Mouse (Mus musculus) adrenal gland, postnatal 4 days (tissue): ENCODE measurements around the gene Vps26b. TPM values are rescaled to one million over a fixed set of nuclear protein-coding genes. Genes with fewer than 3 reads are reported as not detected.

ENCODE experiments used
- DNase-seq, 2 experiments: peaks; one replicate each; pipeline ENCODE4 v3.0.0; 2021 to 2022; ENCODE audit warnings: low spot score in 2 of 2, mixed read lengths in 2 of 2
- total RNA-seq, 2 experiments: library from RNA; stranded (reverse); gene quantifications; 2 replicates each; pipeline ENCODE4 v1.2.3; 2021

The Vps26b gene
- total RNA-seq, 2 experiments from 2014 or later: 44.3 to 45.0 TPM

- DNase-seq: no peak
Measured at GRCm38 (mm10) chr9:26997062-26997461, 32.8 kb downstream of the Vps26b start.

- DNase-seq: no peak
Measured at GRCm38 (mm10) chr9:26993900-26994299, 36.0 kb downstream of the Vps26b start.

- DNase-seq: no peak
Measured at GRCm38 (mm10) chr9:26993118-26993517, 36.7 kb downstream of the Vps26b start.

- no peak for DNase-seq
Measured at GRCm38 (mm10) chr9:26990181-26990580, 39.7 kb downstream of the Vps26b start.

- DNase-seq: no peak
Measured at GRCm38 (mm10) chr9:26985668-26986277, 44.1 kb downstream of the Vps26b start.

GRCm38 (mm10) chr9:26985090-26985613 lies 44.7 kb downstream of the Vps26b start:
- DNase-seq: no peak

GRCm38 (mm10) chr9:26978776-26979175 lies 51.1 kb downstream of the Vps26b start:
- no peak for DNase-seq

- DNase-seq: no peak
Measured at GRCm38 (mm10) chr9:26977754-26978153, 52.1 kb downstream of the Vps26b start.

Other genes with a start within 250 kb of the Vps26b start
- gene Glb1l2, start 223.6 kb downstream of the Vps26b start, total RNA-seq: 1 to 10 TPM; 5.0 to 8.8 TPM
- gene Glb1l3, start 169.2 kb downstream of the Vps26b start, total RNA-seq: under 1 TPM; 0.68 to 0.70 TPM
- not detected for gene Gm1110, start 107.0 kb downstream of the Vps26b start, total RNA-seq
- 10 to 100 TPM; 72.0 to 73.2 TPM for gene Acad8, start 30.5 kb downstream of the Vps26b start, total RNA-seq
- gene Thyn1, start 30.4 kb downstream of the Vps26b start, total RNA-seq: 10 to 100 TPM; 69.8 to 75.3 TPM
- 10 to 100 TPM; 29.8 to 30.4 TPM for gene Ncapd3, start 110 bp upstream of the Vps26b start, total RNA-seq
- 10 to 100 TPM; 42.3 to 42.7 TPM for gene Jam3, start 125.4 kb upstream of the Vps26b start, total RNA-seq